Mouse (Mus musculus): ENCODE measurements around the gene Zdhhc14. TPM values are rescaled to one million over a fixed set of nuclear protein-coding genes. Genes with fewer than 3 reads are reported as not detected.

The Zdhhc14 gene
- polyA plus RNA-seq, 1 experiment from 2014 or later = 0.93 TPM

- WGBS = 71% methylated on average over 7 of the region's 7 CpGs
- Histone ChIP-seq H3K4me3 (no peak overlapping the region), H3K27me3 (ENCODE audit: poor library complexity, severe bottlenecking) (peaks cover 29% of the 10 kb centered on the region), H3K9me3 (no peaks in the 10 kb centered on the region), H3K27ac (no peak overlapping the region), H3K36me3 (replicated peaks) (no peaks in the 10 kb centered on the region), H3K4me1 (no peaks in the 10 kb centered on the region)
- no peak for DNase-seq (ENCODE audit: extremely low spot score, low spot score)
These were observed 176.6 kb downstream of the Zdhhc14 start for GRCm38 (mm10) chr17:5668981-5669380.

GRCm38 (mm10) chr17:5675951-5676350 is 183.6 kb downstream of the Zdhhc14 start:
- 74% methylated on average over 8 of the region's 8 CpGs for WGBS
- Histone ChIP-seq H3K4me3 (no peak overlapping the region), H3K4me1 (peaks cover 26% of the 10 kb centered on the region), H3K27me3 (ENCODE audit: poor library complexity, severe bottlenecking) (no peaks in the 10 kb centered on the region), H3K36me3 (replicated peaks) (no peaks in the 10 kb centered on the region), H3K9me3 (no peaks in the 10 kb centered on the region), H3K27ac (no peak overlapping the region)
- DNase-seq (ENCODE audit: extremely low spot score, low spot score) = no peak

- peaks cover 26% of the 10 kb centered on the region for H3K4me1 ChIP-seq
- no peak overlapping the region for H3K4me3 ChIP-seq
- H3K36me3 ChIP-seq (replicated peaks) = no peaks in the 10 kb centered on the region
- WGBS = 53% methylated on average over 1 of the region's 1 CpGs
- DNase-seq (ENCODE audit: extremely low spot score, low spot score) = no peak
- H3K9me3 ChIP-seq = no peaks in the 10 kb centered on the region
- H3K27me3 ChIP-seq (ENCODE audit: poor library complexity, severe bottlenecking) = no peaks in the 10 kb centered on the region
- no peak overlapping the region for H3K27ac ChIP-seq
These were observed 187.0 kb downstream of the Zdhhc14 start for GRCm38 (mm10) chr17:5679315-5679714.

GRCm38 (mm10) chr17:5685324-5685723 is 193.0 kb downstream of the Zdhhc14 start:
- WGBS = 92% methylated on average over 7 of the region's 7 CpGs
- Histone ChIP-seq H3K27me3 (ENCODE audit: poor library complexity, severe bottlenecking) (no peaks in the 10 kb centered on the region), H3K4me1 (peaks cover 5% of the 10 kb centered on the region), H3K4me3 (no peak overlapping the region), H3K9me3 (no peaks in the 10 kb centered on the region), H3K36me3 (replicated peaks) (no peaks in the 10 kb centered on the region), H3K27ac (no peak overlapping the region)
- DNase-seq (ENCODE audit: extremely low spot score, low spot score) = no peak

- Histone ChIP-seq H3K36me3 (replicated peaks) (no peaks in the 10 kb centered on the region), H3K27me3 (ENCODE audit: poor library complexity, severe bottlenecking) (no peaks in the 10 kb centered on the region), H3K9me3 (no peaks in the 10 kb centered on the region), H3K27ac (no peak overlapping the region), H3K4me3 (no peak overlapping the region), H3K4me1 (no peaks in the 10 kb centered on the region)
- WGBS = 95% methylated on average over 4 of the region's 4 CpGs
- no peak for DNase-seq (ENCODE audit: extremely low spot score, low spot score)
These were observed 195.5 kb downstream of the Zdhhc14 start for GRCm38 (mm10) chr17:5687810-5688209.

- DNase-seq (ENCODE audit: extremely low spot score, low spot score) = no peak
- Histone ChIP-seq H3K27me3 (ENCODE audit: poor library complexity, severe bottlenecking) (no peaks in the 10 kb centered on the region), H3K36me3 (replicated peaks) (no peaks in the 10 kb centered on the region), H3K9me3 (no peaks in the 10 kb centered on the region), H3K4me3 (no peak overlapping the region), H3K4me1 (no peaks in the 10 kb centered on the region), H3K27ac (no peak overlapping the region)
- WGBS = 84% methylated on average over 2 of the region's 2 CpGs
These were observed 195.9 kb downstream of the Zdhhc14 start for GRCm38 (mm10) chr17:5688222-5688621.

GRCm38 (mm10) chr17:5688669-5689068 is 196.3 kb downstream of the Zdhhc14 start:
- no peak overlapping the region for H3K4me3 ChIP-seq
- H3K4me1 ChIP-seq = no peaks in the 10 kb centered on the region
- no peak overlapping the region for H3K27ac ChIP-seq
- H3K9me3 ChIP-seq = no peaks in the 10 kb centered on the region
- no peak for DNase-seq (ENCODE audit: extremely low spot score, low spot score)
- no peaks in the 10 kb centered on the region for H3K36me3 ChIP-seq (replicated peaks)
- no peaks in the 10 kb centered on the region for H3K27me3 ChIP-seq (ENCODE audit: poor library complexity, severe bottlenecking)

- WGBS = 88% methylated on average over 8 of the region's 8 CpGs
- no peak overlapping the region for H3K4me3 ChIP-seq
These were observed 198.6 kb downstream of the Zdhhc14 start for GRCm38 (mm10) chr17:5690746-5691535.

GRCm38 (mm10) chr17:5692661-5693060 is 200.3 kb downstream of the Zdhhc14 start:
- DNase-seq (ENCODE audit: extremely low spot score, low spot score) = no peak
- Histone ChIP-seq H3K27ac (no peak overlapping the region), H3K36me3 (replicated peaks) (no peaks in the 10 kb centered on the region), H3K27me3 (ENCODE audit: poor library complexity, severe bottlenecking) (no peaks in the 10 kb centered on the region), H3K4me1 (no peaks in the 10 kb centered on the region), H3K9me3 (no peaks in the 10 kb centered on the region), H3K4me3 (no peak overlapping the region)
- WGBS = 83% methylated on average over 3 of the region's 3 CpGs

More at GRCm38 (mm10) chr17:5690746-5691535, 198.6 kb downstream of the Zdhhc14 start:
- no peaks in the 10 kb centered on the region for H3K9me3 ChIP-seq
- no peak overlapping the region for H3K27ac ChIP-seq
- no peaks in the 10 kb centered on the region for H3K27me3 ChIP-seq (ENCODE audit: poor library complexity, severe bottlenecking)
- H3K36me3 ChIP-seq (replicated peaks) = no peaks in the 10 kb centered on the region
- DNase-seq (ENCODE audit: extremely low spot score, low spot score) = no peak
- H3K4me1 ChIP-seq = no peaks in the 10 kb centered on the region

GRCm38 (mm10) chr17:5693256-5693655 is 200.9 kb downstream of the Zdhhc14 start:
- no peak overlapping the region for H3K27ac ChIP-seq
- H3K4me1 ChIP-seq = no peaks in the 10 kb centered on the region
- 96% methylated on average over 7 of the region's 7 CpGs for WGBS
- no peak overlapping the region for H3K4me3 ChIP-seq
- H3K27me3 ChIP-seq (ENCODE audit: poor library complexity, severe bottlenecking) = no peaks in the 10 kb centered on the region
- no peaks in the 10 kb centered on the region for H3K36me3 ChIP-seq (replicated peaks)
- DNase-seq (ENCODE audit: extremely low spot score, low spot score) = no peak
- no peaks in the 10 kb centered on the region for H3K9me3 ChIP-seq

- H3K36me3 ChIP-seq (replicated peaks) = no peaks in the 10 kb centered on the region
- H3K27ac ChIP-seq = no peak overlapping the region
- no peaks in the 10 kb centered on the region; the same call in 1 of the 2 replicates for H3K27me3 ChIP-seq (ENCODE audit: poor library complexity, severe bottlenecking)
- no peak for DNase-seq (ENCODE audit: extremely low spot score, low spot score)
- 80% methylated on average over 7 of the region's 7 CpGs for WGBS
- no peak overlapping the region for H3K4me3 ChIP-seq
- H3K9me3 ChIP-seq = no peaks in the 10 kb centered on the region
- no peaks in the 10 kb centered on the region; the same call in 1 of the 2 replicates for H3K4me1 ChIP-seq
These were observed 206.2 kb downstream of the Zdhhc14 start for GRCm38 (mm10) chr17:5698447-5699096.

GRCm38 (mm10) chr17:5710320-5711104 is 218.2 kb downstream of the Zdhhc14 start:
- 86% methylated on average over 7 of the region's 7 CpGs for WGBS
- H3K36me3 ChIP-seq (replicated peaks) = no peaks in the 10 kb centered on the region
- no peak for DNase-seq (ENCODE audit: extremely low spot score, low spot score)
- H3K4me1 ChIP-seq = peaks cover 28% of the 10 kb centered on the region
- no peak overlapping the region for H3K27ac ChIP-seq
- H3K9me3 ChIP-seq = no peaks in the 10 kb centered on the region
- H3K27me3 ChIP-seq (ENCODE audit: poor library complexity, severe bottlenecking) = peaks cover 3% of the 10 kb centered on the region; the same call in 1 of the 2 replicates
- no peak overlapping the region for H3K4me3 ChIP-seq

GRCm38 (mm10) chr17:5711861-5712260 is 219.5 kb downstream of the Zdhhc14 start:
- WGBS = 80% methylated on average over 5 of the region's 5 CpGs
- peaks cover 34% of the 10 kb centered on the region for H3K4me1 ChIP-seq
- H3K4me3 ChIP-seq = no peak overlapping the region
- H3K9me3 ChIP-seq = no peaks in the 10 kb centered on the region
- no peaks in the 10 kb centered on the region for H3K36me3 ChIP-seq (replicated peaks)
- peaks cover 3% of the 10 kb centered on the region; the same call in 1 of the 2 replicates for H3K27me3 ChIP-seq (ENCODE audit: poor library complexity, severe bottlenecking)
- no peak overlapping the region for H3K27ac ChIP-seq
- DNase-seq (ENCODE audit: extremely low spot score, low spot score) = no peak
